Mouse (Mus musculus): ENCODE measurements around the gene Npy5r. TPM values are rescaled to one million over a fixed set of nuclear protein-coding genes. Genes with fewer than 3 reads are reported as not detected.

Gene Npy5r
- polyA plus RNA-seq, 1 experiment: 0.77 TPM

DNA sequence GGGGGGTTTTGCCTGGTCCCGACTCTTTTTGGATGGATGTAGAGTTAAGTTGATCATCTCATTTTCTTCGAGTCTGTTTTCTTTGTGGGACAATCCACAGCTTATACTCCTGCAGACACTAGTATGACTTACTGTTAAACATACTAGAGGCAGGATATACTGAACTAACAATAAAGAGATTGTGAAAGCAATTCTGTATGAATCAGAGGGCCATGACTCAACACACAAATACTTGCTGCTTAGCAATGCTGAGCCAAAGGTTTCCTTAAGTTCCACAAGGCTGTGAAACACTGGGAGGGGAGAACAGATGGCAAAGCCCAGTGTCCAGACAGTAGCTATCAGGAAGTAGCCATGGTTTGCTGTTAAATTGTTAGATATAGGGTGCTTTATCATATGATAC lies 6.7 kb downstream of the Npy5r start:
- TF ChIP-seq POLR2A (IDR thresholded peaks at IDR 0.05; ENCODE audit: borderline replicate concordance, extremely low read depth, insufficient read depth, insufficient read length, poor library complexity, severe bottlenecking): no peak
- TF ChIP-seq CTCF (IDR thresholded peaks at IDR 0.05; ENCODE audit: borderline replicate concordance, extremely low read depth, insufficient read depth, insufficient read length): no peak
- DNase-seq (ENCODE audit: low read depth): no peak

DNA sequence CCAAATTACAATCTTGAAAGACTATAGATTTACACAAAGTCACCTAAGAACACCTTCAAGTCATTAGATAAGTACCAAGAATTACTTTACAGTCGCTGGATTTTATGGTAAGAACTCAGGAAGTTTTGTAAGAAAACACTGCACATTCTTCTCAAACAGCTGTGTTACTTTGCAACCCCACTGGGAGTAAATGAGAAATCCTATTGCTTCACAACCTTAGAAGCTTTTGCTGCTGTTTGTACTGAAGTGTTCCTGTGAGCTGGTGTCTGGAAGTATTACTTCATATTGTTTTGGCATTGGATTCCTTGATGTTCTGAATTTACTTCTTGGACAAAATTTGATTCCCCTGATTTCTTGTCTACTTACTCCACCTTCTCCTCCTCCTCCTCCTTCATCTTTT lies 57.2 kb downstream of the Npy5r start:
- TF ChIP-seq POLR2A (IDR thresholded peaks at IDR 0.05; ENCODE audit: borderline replicate concordance, extremely low read depth, insufficient read depth, insufficient read length, poor library complexity, severe bottlenecking) (no peak), CTCF (IDR thresholded peaks at IDR 0.05; ENCODE audit: borderline replicate concordance, extremely low read depth, insufficient read depth, insufficient read length) (no peak)
- no peak for DNase-seq (ENCODE audit: low read depth)

Other genes starting within 250 kb of the Npy5r start
- gene Tma16, start 201.6 kb downstream of the Npy5r start, polyA plus RNA-seq (2012; rRNA removed): 9.0 and 11.6 TPM in 2 replicates
- gene Tktl2, start 176.4 kb downstream of the Npy5r start, polyA plus RNA-seq (2012; rRNA removed): 0.04 TPM in 1 of 2 replicates, not detected in the other
- 3.0 and 5.2 TPM in 2 replicates for gene Npy1r, start 9.1 kb upstream of the Npy5r start, polyA plus RNA-seq (2012; rRNA removed)
- gene Naf1, start 172.1 kb upstream of the Npy5r start, polyA plus RNA-seq (2012; rRNA removed): 8.5 and 9.6 TPM in 2 replicates

Data from brain, embryonic 14.5 days (tissue).